Mouse (Mus musculus) hindbrain, embryonic 16.5 days (tissue): ENCODE measurements at regions not wholly inside any gene's neighbourhood (a gene's known extent, or its start where the extent isn't known, plus 50 kb on each side); places are given as distances from the start of the nearest gene placed in this dataset.

ENCODE experiments used
- ATAC-seq: fragments of 200-750 bp; cut with Nextera tagmentation; 2 replicates; pipeline ENCODE4 v1.8.0; 2017; ENCODE audit warnings: moderate TSS enrichment, moderate library complexity
- H3K27ac ChIP-seq: fragments of 300-500 bp; sonication (generic); 2 replicates; pipeline ENCODE4 v1.5.1; 2014; ENCODE audit warnings: low read depth, mild to moderate bottlenecking, control low read depth, low read length, moderate library complexity
- H3K27me3 ChIP-seq: fragments of 300-500 bp; sonication (generic); replicated peaks from 2 replicates; pipeline ENCODE4 v1.6.1; 2014; ENCODE audit warnings: low read length; ENCODE audit not compliant: control insufficient read depth, insufficient read depth
- H3K36me3 ChIP-seq: fragments of 300-500 bp; sonication (generic); 2 replicates; pipeline ENCODE4 v1.6.1; 2014; ENCODE audit warnings: mild to moderate bottlenecking, low read length, moderate library complexity, mixed read lengths; ENCODE audit not compliant: control insufficient read depth, insufficient read depth
- H3K4me1 ChIP-seq: fragments of 300-500 bp; sonication (generic); 2 replicates; pipeline ENCODE4 v1.6.1; 2014; ENCODE audit warnings: low read depth, low read length; ENCODE audit not compliant: control insufficient read depth, insufficient read depth
- H3K4me2 ChIP-seq: fragments of 300-500 bp; sonication (generic); 2 replicates; pipeline ENCODE4 v1.6.1; 2014; ENCODE audit warnings: mild to moderate bottlenecking, low read length, control low read depth, moderate library complexity
- H3K4me3 ChIP-seq: fragments of 300-500 bp; sonication (generic); 2 replicates; pipeline ENCODE4 v1.5.1; 2014; ENCODE audit warnings: mild to moderate bottlenecking, low read length, control low read depth, moderate library complexity
- H3K9ac ChIP-seq: fragments of 300-500 bp; sonication (generic); 2 replicates; pipeline ENCODE4 v1.6.1; 2014; ENCODE audit warnings: low read depth, mild to moderate bottlenecking, control low read depth, low read length, moderate library complexity
- H3K9me3 ChIP-seq: fragments of 300-500 bp; sonication (generic); 2 replicates; pipeline ENCODE4 v1.6.1; 2014; ENCODE audit warnings: mild to moderate bottlenecking, low read length, moderate library complexity; ENCODE audit not compliant: control insufficient read depth
- WGBS: fragments of 180-500 bp; shearing (Covaris S2); extraction: QIAGEN DNeasy Blood & Tissue Kit; methylation state at CpG from one replicate; pipeline ENCODE4 v1.1.7; 2014; 5-methylcytosine and 5-hydroxymethylcytosine counted together

- Histone ChIP-seq H3K9me3 (no peaks in the 10 kb centered on the region), H3K27me3 (no peaks in the 10 kb centered on the region), H3K4me1 (no peaks in the 10 kb centered on the region), H3K4me2 (no peak overlapping the region), H3K36me3 (no peaks in the 10 kb centered on the region), H3K9ac (no peak overlapping the region), H3K27ac (no peak overlapping the region), H3K4me3 (no peak overlapping the region)
- no peak; the same call in 1 of the 2 replicates for ATAC-seq
- 79% methylated on average over 7 of the region's 7 CpGs for WGBS
Observed at GRCm38 (mm10) chr14:86204582-86204981, 936.5 kb downstream of the Diaph3 start.

GRCm38 (mm10) chr14:86197864-86198263 is 943.2 kb downstream of the Diaph3 start:
- Histone ChIP-seq H3K4me1 (no peaks in the 10 kb centered on the region), H3K9ac (no peak overlapping the region), H3K9me3 (no peaks in the 10 kb centered on the region), H3K36me3 (no peaks in the 10 kb centered on the region), H3K4me3 (no peak overlapping the region), H3K27ac (no peak overlapping the region), H3K27me3 (no peaks in the 10 kb centered on the region), H3K4me2 (no peak overlapping the region)
- WGBS, result 88% methylated on average over 4 of the region's 4 CpGs
- no peak for ATAC-seq

- no peaks in the 10 kb centered on the region for H3K27me3 ChIP-seq
- H3K9me3 ChIP-seq, result no peaks in the 10 kb centered on the region
- no peak for ATAC-seq
- H3K4me3 ChIP-seq, result no peak overlapping the region
- no peak overlapping the region for H3K27ac ChIP-seq
- H3K9ac ChIP-seq, result no peak overlapping the region
- H3K4me1 ChIP-seq, result no peaks in the 10 kb centered on the region
- H3K36me3 ChIP-seq, result no peaks in the 10 kb centered on the region
- WGBS, result 80% methylated on average over 4 of the region's 4 CpGs
- no peak overlapping the region for H3K4me2 ChIP-seq
Observed at GRCm38 (mm10) chr14:86184663-86185381, 956.2 kb downstream of the Diaph3 start.

- no peaks in the 10 kb centered on the region for H3K4me1 ChIP-seq
- H3K27me3 ChIP-seq, result no peaks in the 10 kb centered on the region
- ATAC-seq, result no peak
- no peaks in the 10 kb centered on the region for H3K9me3 ChIP-seq
- H3K9ac ChIP-seq, result no peak overlapping the region
- WGBS, result 73% methylated on average over 4 of the region's 4 CpGs
- H3K27ac ChIP-seq, result no peak overlapping the region
- no peak overlapping the region for H3K4me3 ChIP-seq
- H3K4me2 ChIP-seq, result no peak overlapping the region
- H3K36me3 ChIP-seq, result no peaks in the 10 kb centered on the region
Observed at GRCm38 (mm10) chr14:86178517-86178916, 962.5 kb downstream of the Diaph3 start.

GRCm38 (mm10) chr14:86171118-86171517 is 969.9 kb downstream of the Diaph3 start:
- Histone ChIP-seq H3K36me3 (no peaks in the 10 kb centered on the region), H3K4me1 (no peaks in the 10 kb centered on the region), H3K9ac (no peak overlapping the region), H3K9me3 (no peaks in the 10 kb centered on the region), H3K4me3 (no peak overlapping the region), H3K4me2 (no peak overlapping the region), H3K27ac (no peak overlapping the region), H3K27me3 (no peaks in the 10 kb centered on the region)
- WGBS, result 63% methylated on average over 1 of the region's 1 CpGs
- ATAC-seq, result no peak

- Histone ChIP-seq H3K4me2 (no peak overlapping the region), H3K9ac (no peak overlapping the region), H3K9me3 (no peaks in the 10 kb centered on the region), H3K4me1 (no peaks in the 10 kb centered on the region), H3K36me3 (no peaks in the 10 kb centered on the region), H3K27me3 (no peaks in the 10 kb centered on the region), H3K27ac (no peak overlapping the region), H3K4me3 (no peak overlapping the region)
- WGBS, result 92% methylated on average over 10 of the region's 10 CpGs
- ATAC-seq, result no peak
Observed at GRCm38 (mm10) chr14:86159151-86159550, 981.9 kb downstream of the Diaph3 start.

- no peak overlapping the region for H3K4me2 ChIP-seq
- no peaks in the 10 kb centered on the region for H3K9me3 ChIP-seq
- no peak overlapping the region for H3K27ac ChIP-seq
- H3K4me1 ChIP-seq, result no peaks in the 10 kb centered on the region
- H3K4me3 ChIP-seq, result no peak overlapping the region
- H3K9ac ChIP-seq, result no peak overlapping the region
- WGBS, result 83% methylated on average over 3 of the region's 3 CpGs
- no peaks in the 10 kb centered on the region for H3K36me3 ChIP-seq
- H3K27me3 ChIP-seq, result no peaks in the 10 kb centered on the region
- ATAC-seq, result no peak
Observed at GRCm38 (mm10) chr14:86154688-86155087, 986.3 kb downstream of the Diaph3 start.

GRCm38 (mm10) chr14:86151276-86151675 is 989.8 kb downstream of the Diaph3 start:
- no peak for ATAC-seq
- Histone ChIP-seq H3K27ac (no peak overlapping the region), H3K4me3 (no peak overlapping the region), H3K9ac (no peak overlapping the region), H3K4me1 (no peaks in the 10 kb centered on the region), H3K4me2 (no peak overlapping the region), H3K27me3 (no peaks in the 10 kb centered on the region), H3K9me3 (no peaks in the 10 kb centered on the region), H3K36me3 (no peaks in the 10 kb centered on the region)
- 87% methylated on average over 1 of the region's 1 CpGs for WGBS

GRCm38 (mm10) chr14:86150329-86150866 is 990.6 kb downstream of the Diaph3 start:
- WGBS, result 94% methylated on average over 3 of the region's 3 CpGs
- no peak for ATAC-seq
- H3K27me3 ChIP-seq, result no peaks in the 10 kb centered on the region

More at GRCm38 (mm10) chr14:86150329-86150866, 990.6 kb downstream of the Diaph3 start:
- Histone ChIP-seq H3K27ac (no peak overlapping the region), H3K4me1 (no peaks in the 10 kb centered on the region), H3K9me3 (no peaks in the 10 kb centered on the region), H3K36me3 (no peaks in the 10 kb centered on the region), H3K9ac (no peak overlapping the region), H3K4me3 (no peak overlapping the region), H3K4me2 (no peak overlapping the region)
